Mouse (Mus musculus) small intestine, adult 2 months (tissue): ENCODE data around the gene Wdfy1.

ENCODE experiments used
- CTCF ChIP-seq: fragments of 200-500 bp; IDR thresholded peaks from 2 replicates; pipeline ENCODE4 v1.5.1; 2012; ENCODE audit warnings: low read depth, mild to moderate bottlenecking, control low read depth, inconsistent platforms, low read length, moderate library complexity, mixed read lengths; ENCODE audit not compliant: insufficient replicate concordance, insufficient read length; ENCODE audit errors: extremely low read depth
- POLR2A ChIP-seq: fragments of 200-500 bp; IDR thresholded peaks from 2 replicates; pipeline ENCODE4 v1.6.1; 2012; ENCODE audit warnings: low read depth, mild to moderate bottlenecking, control low read depth, inconsistent platforms, low read length, moderate library complexity

- TF ChIP-seq POLR2A (no peak), CTCF (no peak)
Observed at GRCm38 (mm10) chr1:79669419-79669974, 106.4 kb downstream of the Wdfy1 start.
